Mouse (Mus musculus): ENCODE measurements around the gene Pagr1a.

Pagr1a gene

GRCm38 (mm10) chr7:126999568-126999967, 17.6 kb downstream of the Pagr1a start:
- no peak for DNase-seq

- no peak for DNase-seq
Observed at GRCm38 (mm10) chr7:126996449-126996848, 20.7 kb downstream of the Pagr1a start.

GRCm38 (mm10) chr7:126988816-126989215, 28.3 kb downstream of the Pagr1a start:
- DNase-seq: no peak

- DNase-seq: peak; percentile 67
Observed at GRCm38 (mm10) chr7:126986319-126986718, 30.8 kb downstream of the Pagr1a start.

GRCm38 (mm10) chr7:126984667-126985444, 32.3 kb downstream of the Pagr1a start:
- peak; percentile 75 for DNase-seq

- no peak for DNase-seq
Observed at GRCm38 (mm10) chr7:126983113-126983512, 34.0 kb downstream of the Pagr1a start.

- DNase-seq: no peak
Observed at GRCm38 (mm10) chr7:126982054-126982453, 35.1 kb downstream of the Pagr1a start.

- no peak for DNase-seq
Observed at GRCm38 (mm10) chr7:126981601-126982000, 35.6 kb downstream of the Pagr1a start.

GRCm38 (mm10) chr7:126978841-126979240, 38.3 kb downstream of the Pagr1a start:
- no peak for DNase-seq

GRCm38 (mm10) chr7:126976878-126977459, 40.2 kb downstream of the Pagr1a start:
- no peak for DNase-seq

- peak; percentile 95 for DNase-seq
Observed at GRCm38 (mm10) chr7:126975950-126976866, 40.9 kb downstream of the Pagr1a start, which contains the start of gene Cdiptos. Gene Cdiptos, minus strand, starts transcription at chr7:126976098.

GRCm38 (mm10) chr7:126975893-126975949, 41.4 kb downstream of the Pagr1a start, which contains the start of gene Cdipt:
Gene Cdipt, plus strand, starts transcription at chr7:126975914.
- DNase-seq: no peak

GRCm38 (mm10) chr7:126975493-126975892, 41.7 kb downstream of the Pagr1a start:
- no peak for DNase-seq

GRCm38 (mm10) chr7:126967361-126967760, 49.8 kb downstream of the Pagr1a start:
- DNase-seq: no peak

- DNase-seq: no peak
Observed at GRCm38 (mm10) chr7:126965568-126965967, 51.6 kb downstream of the Pagr1a start.
